Mouse (Mus musculus) E14TG2a.4 (cell line): ENCODE data around the gene Rab11fip3.

ENCODE experiments used
- H3K27me3 ChIP-seq: 2 replicates; pipeline ENCODE4 v1.6.1; 2014; ENCODE audit warnings: low read length, control low read depth; ENCODE audit not compliant: insufficient read depth
- H3K36me3 ChIP-seq: 2 replicates; pipeline ENCODE4 v1.6.1; 2014; ENCODE audit warnings: low read length, control low read depth; ENCODE audit not compliant: insufficient read depth
- H3K4me1 ChIP-seq: replicated peaks from 2 replicates; pipeline ENCODE4 v1.6.1; 2014; ENCODE audit warnings: low read depth, low read length, control low read depth
- H3K4me3 ChIP-seq: replicated peaks from 2 replicates; pipeline ENCODE4 v1.5.1; 2014; ENCODE audit warnings: mild to moderate bottlenecking, low read length
- H3K9me3 ChIP-seq: 2 replicates; pipeline ENCODE4 v1.6.1; 2014; ENCODE audit warnings: low read length, control low read depth
- CTCF ChIP-seq: conservative IDR thresholded peaks from 2 replicates; pipeline ENCODE4 v1.5.1; 2014; ENCODE audit warnings: low read length
- NANOG ChIP-seq: IDR thresholded peaks from 2 replicates; pipeline ENCODE4 v1.6.1; 2014; ENCODE audit warnings: borderline replicate concordance, low read length, mixed read lengths
- POU5F1 ChIP-seq: IDR thresholded peaks from 2 replicates; pipeline ENCODE4 v1.6.1; 2014; ENCODE audit warnings: low read length, borderline replicate concordance

Gene Rab11fip3

DNA sequence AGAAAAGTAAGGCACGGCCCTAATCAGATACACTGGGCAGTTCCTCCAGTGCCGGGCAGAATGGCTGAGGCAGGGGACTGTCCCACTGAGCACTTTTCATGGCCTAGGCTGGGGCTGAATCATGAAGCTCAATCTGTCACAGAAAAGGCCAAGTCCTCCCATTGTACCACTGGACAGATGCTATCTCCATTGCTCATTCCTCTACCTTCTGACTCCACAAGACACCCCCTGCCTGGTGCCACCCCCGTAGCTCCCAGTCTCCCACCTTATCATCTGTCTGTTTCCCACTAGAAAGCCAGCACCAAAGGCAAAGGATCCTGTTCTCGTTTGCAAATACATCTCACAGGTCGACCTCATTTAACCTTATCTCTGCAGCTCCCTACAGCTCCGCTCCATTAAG is 37.3 kb downstream of the Rab11fip3 start:
- no peaks in the 10 kb centered on the region for H3K27me3 ChIP-seq
- peaks cover 28% of the 10 kb centered on the region for H3K4me1 ChIP-seq
- no peak for TF ChIP-seq NANOG
- TF ChIP-seq CTCF = no peak
- TF ChIP-seq POU5F1 = no peak
- no peaks in the 10 kb centered on the region for H3K9me3 ChIP-seq
- peaks cover 26% of the 10 kb centered on the region for H3K36me3 ChIP-seq
- no peak overlapping the region for H3K4me3 ChIP-seq

DNA sequence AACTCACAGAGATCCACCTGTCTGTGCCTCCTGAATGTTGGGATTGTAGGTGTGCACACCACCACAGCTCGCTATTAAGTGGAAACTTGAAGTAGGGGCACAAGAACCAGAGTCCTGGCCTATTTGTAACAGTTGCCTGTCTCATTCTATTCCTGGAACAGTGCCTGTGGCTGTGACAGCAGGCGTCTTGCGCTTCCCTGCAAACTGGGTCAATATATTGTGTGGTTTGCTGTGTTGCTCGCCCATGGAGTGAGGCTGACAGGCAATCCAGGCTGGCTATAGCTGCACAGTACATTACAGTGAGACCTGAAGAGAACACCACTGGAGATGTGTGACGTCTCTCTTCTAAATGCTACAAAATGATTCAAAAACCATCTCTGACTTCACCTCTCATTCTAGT is 37.8 kb downstream of the Rab11fip3 start:
- Histone ChIP-seq H3K4me1 (peaks cover 23% of the 10 kb centered on the region), H3K36me3 (peaks cover 26% of the 10 kb centered on the region), H3K4me3 (no peak overlapping the region)

GRCm38 (mm10) chr17:26028261-26028660 is 41.1 kb downstream of the Rab11fip3 start:
- no peak for TF ChIP-seq CTCF
- TF ChIP-seq POU5F1 = no peak
- Histone ChIP-seq H3K9me3 (no peaks in the 10 kb centered on the region), H3K36me3 (peaks cover 15% of the 10 kb centered on the region; the same call in 1 of the 2 replicates), H3K27me3 (no peaks in the 10 kb centered on the region), H3K4me3 (no peak overlapping the region), H3K4me1 (peaks cover 15% of the 10 kb centered on the region)

More for the DNA sequence above, 37.8 kb downstream of the Rab11fip3 start:
- Histone ChIP-seq H3K27me3 (no peaks in the 10 kb centered on the region), H3K9me3 (no peaks in the 10 kb centered on the region)
- TF ChIP-seq NANOG (no peak), POU5F1 (no peak), CTCF (no peak)

- TF ChIP-seq CTCF = no peak
- no peak for TF ChIP-seq NANOG
- TF ChIP-seq POU5F1 = no peak
- H3K36me3 ChIP-seq = peaks cover 18% of the 10 kb centered on the region
- peaks cover 11% of the 10 kb centered on the region for H3K4me1 ChIP-seq
- H3K27me3 ChIP-seq = no peaks in the 10 kb centered on the region
- H3K9me3 ChIP-seq = no peaks in the 10 kb centered on the region
- no peak overlapping the region for H3K4me3 ChIP-seq
Measured at GRCm38 (mm10) chr17:26024674-26025073, 44.7 kb downstream of the Rab11fip3 start.

- Histone ChIP-seq H3K27me3 (no peaks in the 10 kb centered on the region), H3K36me3 (peaks cover 18% of the 10 kb centered on the region), H3K4me1 (peaks cover 6% of the 10 kb centered on the region), H3K4me3 (no peak overlapping the region), H3K9me3 (no peaks in the 10 kb centered on the region)
- TF ChIP-seq POU5F1 = no peak
- no peak for TF ChIP-seq NANOG
- no peak for TF ChIP-seq CTCF
Measured at GRCm38 (mm10) chr17:26023966-26024365, 45.4 kb downstream of the Rab11fip3 start.

GRCm38 (mm10) chr17:26023181-26023580 is 46.2 kb downstream of the Rab11fip3 start:
- Histone ChIP-seq H3K36me3 (peaks cover 18% of the 10 kb centered on the region), H3K9me3 (no peaks in the 10 kb centered on the region), H3K4me1 (peaks cover 4% of the 10 kb centered on the region), H3K27me3 (no peaks in the 10 kb centered on the region), H3K4me3 (no peak overlapping the region)
- no peak for TF ChIP-seq CTCF
- no peak for TF ChIP-seq POU5F1
- no peak for TF ChIP-seq NANOG

DNA sequence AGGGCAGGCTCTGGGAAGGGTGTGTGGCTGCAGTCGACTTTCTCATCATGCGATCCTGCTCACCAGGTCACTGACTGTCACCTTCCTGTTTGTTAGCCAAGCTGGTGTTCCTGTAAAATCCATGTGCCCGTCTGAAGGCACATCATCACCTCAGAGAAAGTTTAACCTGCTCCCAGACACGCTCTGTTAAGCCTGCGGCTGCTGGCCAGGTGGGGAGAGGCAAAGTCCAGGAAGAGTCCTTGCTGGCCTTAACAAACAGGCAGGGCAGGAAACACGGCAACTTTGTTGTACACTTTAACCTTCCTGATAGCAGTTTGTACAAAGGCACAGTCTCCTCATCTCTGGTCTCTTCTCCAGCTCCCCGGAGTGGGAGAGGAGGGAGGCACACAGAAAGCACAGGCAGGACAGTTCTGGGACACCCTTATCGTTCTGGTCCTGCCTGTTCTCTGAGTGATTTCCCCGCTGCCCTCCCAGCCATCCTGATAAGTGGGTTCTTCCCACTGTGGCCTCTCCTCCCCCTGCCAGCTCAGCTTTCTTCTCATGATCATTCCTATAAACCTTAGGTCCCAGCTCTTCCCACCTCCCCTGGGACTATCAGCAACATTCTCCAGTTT is 47.5 kb downstream of the Rab11fip3 start:
- Histone ChIP-seq H3K4me1 (no peaks in the 10 kb centered on the region), H3K4me3 (no peak overlapping the region), H3K27me3 (no peaks in the 10 kb centered on the region), H3K36me3 (peaks cover 18% of the 10 kb centered on the region), H3K9me3 (no peaks in the 10 kb centered on the region)
- TF ChIP-seq POU5F1 = no peak
- TF ChIP-seq NANOG = no peak
- no peak for TF ChIP-seq CTCF

GRCm38 (mm10) chr17:26020848-26021347 is 48.5 kb downstream of the Rab11fip3 start:
- no peak overlapping the region for H3K4me3 ChIP-seq
- no peaks in the 10 kb centered on the region for H3K4me1 ChIP-seq
- TF ChIP-seq NANOG (no peak), CTCF (no peak), POU5F1 (no peak)
- H3K36me3 ChIP-seq = peaks cover 16% of the 10 kb centered on the region
- H3K27me3 ChIP-seq = no peaks in the 10 kb centered on the region
- no peaks in the 10 kb centered on the region for H3K9me3 ChIP-seq

GRCm38 (mm10) chr17:26018388-26018787 is 51.0 kb downstream of the Rab11fip3 start:
- TF ChIP-seq POU5F1 (no peak), NANOG (no peak), CTCF (no peak)
- Histone ChIP-seq H3K4me3 (no peak overlapping the region), H3K9me3 (no peaks in the 10 kb centered on the region), H3K4me1 (no peaks in the 10 kb centered on the region), H3K27me3 (no peaks in the 10 kb centered on the region), H3K36me3 (peaks cover 26% of the 10 kb centered on the region)
